Mouse (Mus musculus) thymus, postnatal 0 days (tissue): ENCODE measurements around the gene Slc9a3r2. TPM values are rescaled to one million over a fixed set of nuclear protein-coding genes. Genes with fewer than 3 reads are reported as not detected.
A peak's percentile ranks its signal among the peaks of the same experiment; 100 is the strongest.

Experiments used
- DNase-seq: peaks from one replicate; pipeline ENCODE4 v3.0.0-alpha.2; 2015; ENCODE audit warnings: low spot score
- polyA plus RNA-seq: library from polyadenylated mRNA; unstranded; fragments of >200 nt; fragmentation: Nextera tagmentation; extraction: Ambion mirVana; gene quantifications from 2 replicates; pipeline ENCODE4 v1.2.1, GENCODE M21; 2015

Slc9a3r2 gene
- polyA plus RNA-seq, 1 experiment from 2014 or later = 11.3 TPM

DNA sequence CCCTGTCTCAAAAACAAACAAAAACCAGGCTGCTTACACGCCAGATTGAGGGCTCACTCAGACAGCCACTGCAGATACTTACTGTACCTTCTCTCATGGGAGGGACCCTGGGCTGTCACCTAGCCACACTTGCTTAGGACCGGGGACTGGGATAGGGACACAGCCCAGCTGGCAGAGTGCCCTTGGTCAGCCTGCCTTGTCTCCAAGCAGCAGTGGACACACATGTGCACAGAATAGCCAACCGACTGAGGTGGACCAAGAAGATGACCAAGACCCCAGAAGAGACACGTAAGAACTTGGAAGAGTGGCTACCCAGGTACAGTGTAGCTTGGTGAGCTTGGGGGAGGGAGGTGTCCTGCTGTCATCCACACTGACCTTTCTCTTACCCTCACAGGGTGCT, 11.9 kb downstream of the Slc9a3r2 start:
- no peak for DNase-seq

DNA sequence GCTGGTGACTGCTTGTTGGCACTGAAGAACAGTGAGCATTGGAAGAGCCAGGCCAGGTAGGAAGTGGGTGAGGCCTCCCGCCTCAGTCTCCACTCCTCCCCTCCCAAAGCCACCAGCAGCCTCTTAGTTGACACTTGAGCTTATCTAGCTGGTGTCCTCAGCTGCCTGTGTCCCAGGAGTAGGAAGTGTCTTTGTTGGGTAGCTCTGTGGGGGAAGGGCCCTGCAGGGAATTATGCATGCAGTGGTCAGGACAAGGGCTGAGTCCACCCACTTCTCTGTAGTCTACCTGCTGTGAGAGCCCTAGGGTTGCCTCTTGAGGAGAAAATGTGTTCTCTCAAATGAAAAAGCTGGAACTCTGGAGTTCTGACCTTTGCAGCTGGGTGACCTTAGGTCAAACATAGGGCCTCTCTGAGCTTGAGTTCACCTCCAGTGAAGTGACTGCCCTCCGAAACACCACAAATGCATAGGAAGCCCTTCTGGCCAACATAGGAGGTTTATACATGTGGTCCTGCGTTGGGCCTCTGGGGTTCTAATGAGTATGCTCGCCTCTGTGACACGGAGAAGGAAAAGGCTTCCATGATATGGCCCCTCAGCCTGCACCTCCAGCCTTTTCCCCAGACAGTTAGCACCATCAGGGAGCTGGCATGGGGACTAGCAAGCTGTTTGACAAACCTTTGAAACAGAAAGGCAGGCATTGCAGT, 13.2 kb downstream of the Slc9a3r2 start:
- no peak for DNase-seq

DNA sequence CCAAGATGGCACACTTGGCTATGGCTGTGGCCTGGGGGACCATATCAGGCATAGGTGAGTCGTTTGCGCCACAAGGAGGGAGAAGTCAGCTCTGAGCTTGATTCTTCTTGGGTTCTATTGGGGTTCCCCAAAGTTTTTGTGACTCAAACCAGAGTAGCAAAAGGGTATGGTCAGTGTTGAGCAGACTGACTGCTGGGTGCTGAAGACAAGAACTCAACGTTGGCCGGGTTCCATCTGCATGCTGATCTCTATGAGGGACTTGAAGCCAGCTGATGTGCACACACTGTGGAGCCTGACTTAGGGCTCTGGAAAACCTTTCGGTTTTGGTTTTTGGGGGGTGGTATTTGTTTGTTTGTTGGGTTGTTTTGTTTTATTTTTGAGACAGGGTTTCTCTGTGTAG, 14.4 kb downstream of the Slc9a3r2 start:
- DNase-seq = no peak

DNA sequence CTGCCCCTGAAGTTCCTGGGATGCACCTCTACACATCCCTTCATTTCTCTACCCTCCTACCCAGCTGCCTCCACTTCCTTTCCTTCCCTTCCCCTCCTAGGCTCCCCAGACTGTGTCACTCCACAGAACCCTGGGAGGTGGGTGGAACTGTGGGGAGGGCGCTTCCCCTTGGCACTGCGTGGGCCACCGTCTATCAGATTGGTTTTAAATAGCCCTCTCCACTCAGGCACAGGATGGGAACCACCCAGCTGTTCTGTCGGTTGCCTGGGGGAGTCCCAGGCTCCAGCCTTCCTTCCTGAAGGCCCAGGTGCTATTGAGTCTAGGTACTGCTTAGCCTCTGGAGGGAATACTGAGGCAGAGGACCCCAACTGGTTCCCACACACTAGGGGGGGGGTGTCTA, 15.1 kb downstream of the Slc9a3r2 start:
- no peak for DNase-seq

- DNase-seq = no peak
These were observed 16.3 kb downstream of the Slc9a3r2 start for GRCm38 (mm10) chr17:24633831-24634230.

GRCm38 (mm10) chr17:24632813-24633449, 17.2 kb downstream of the Slc9a3r2 start:
- DNase-seq = no peak

GRCm38 (mm10) chr17:24632167-24632812, 17.8 kb downstream of the Slc9a3r2 start, which contains the start of the genes Tsc2 and Nthl1:
Gene Tsc2 (minus strand): TSS chr17:24632630.
Gene Nthl1 (plus strand): TSS chr17:24632680.
- peak; percentile 95 for DNase-seq

GRCm38 (mm10) chr17:24630072-24630471, 20.1 kb downstream of the Slc9a3r2 start:
- DNase-seq = no peak

DNA sequence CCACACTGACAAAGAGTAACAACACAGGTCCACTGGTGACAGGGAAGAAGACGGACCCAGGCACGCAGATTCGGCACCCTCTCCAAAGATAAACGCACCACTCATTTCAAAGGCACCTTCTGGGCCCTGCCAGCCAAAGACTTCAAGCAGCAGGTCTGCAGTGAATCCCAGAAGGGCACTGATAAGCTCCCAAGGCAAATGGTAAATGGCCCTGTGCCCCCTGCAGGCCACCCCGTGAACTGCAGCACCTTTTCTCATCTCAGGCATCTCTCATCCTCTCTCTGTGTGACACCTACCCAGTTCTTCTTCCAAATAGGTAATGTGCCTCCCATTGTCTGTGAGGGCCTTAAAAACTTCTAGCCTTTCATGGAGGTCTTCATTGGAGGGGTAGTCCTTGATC, 21.5 kb downstream of the Slc9a3r2 start:
- DNase-seq = peak; percentile 72

DNA sequence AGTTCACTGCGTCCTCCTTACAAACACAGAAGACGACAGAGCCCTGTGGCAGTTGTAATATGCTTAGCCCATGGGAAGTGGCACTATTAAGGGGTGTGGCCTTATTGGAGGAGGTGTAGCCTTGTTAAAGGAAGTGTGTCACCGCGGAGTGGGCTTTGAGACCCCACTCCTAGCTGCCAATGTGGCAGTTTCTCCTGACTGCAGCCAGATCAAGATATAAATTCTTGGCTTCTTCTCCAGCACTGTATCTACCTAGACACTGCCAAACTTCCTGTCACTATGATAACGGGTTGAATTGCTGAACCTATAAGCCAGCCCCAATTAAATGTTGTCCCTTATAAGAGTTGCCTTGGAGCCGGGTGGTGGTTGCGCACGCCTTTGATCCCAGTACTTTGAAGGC, 24.7 kb downstream of the Slc9a3r2 start:
- no peak for DNase-seq

GRCm38 (mm10) chr17:24617561-24618194, 32.4 kb downstream of the Slc9a3r2 start:
- DNase-seq = no peak

GRCm38 (mm10) chr17:24610711-24611110, 39.4 kb downstream of the Slc9a3r2 start:
- DNase-seq = no peak

DNA sequence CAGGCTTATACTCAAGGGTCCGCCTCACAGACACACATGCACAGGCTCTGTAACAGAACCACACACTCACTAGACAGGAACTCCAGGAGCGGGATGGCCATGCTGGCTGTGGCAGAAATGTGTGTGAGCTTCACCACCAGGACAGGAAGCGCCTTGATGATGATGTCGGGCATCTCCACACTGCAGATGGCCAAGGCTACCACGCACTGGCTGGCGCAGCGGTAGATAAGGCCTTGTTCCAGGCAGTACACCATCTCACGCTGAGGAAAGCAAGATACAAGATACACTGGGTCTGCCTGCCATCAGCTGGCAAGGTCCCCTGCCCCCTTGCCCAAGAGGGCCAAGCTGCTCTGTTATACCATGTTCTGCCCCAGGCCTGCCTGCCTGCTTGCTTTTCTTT, 41.3 kb downstream of the Slc9a3r2 start:
- no peak for DNase-seq

GRCm38 (mm10) chr17:24608370-24608769, 41.8 kb downstream of the Slc9a3r2 start:
- DNase-seq = no peak

GRCm38 (mm10) chr17:24604557-24604956, 45.6 kb downstream of the Slc9a3r2 start:
- DNase-seq = no peak

- DNase-seq = no peak
These were observed 46.2 kb downstream of the Slc9a3r2 start for GRCm38 (mm10) chr17:24603961-24604360.

GRCm38 (mm10) chr17:24600502-24600901, 49.6 kb downstream of the Slc9a3r2 start:
- no peak for DNase-seq

DNA sequence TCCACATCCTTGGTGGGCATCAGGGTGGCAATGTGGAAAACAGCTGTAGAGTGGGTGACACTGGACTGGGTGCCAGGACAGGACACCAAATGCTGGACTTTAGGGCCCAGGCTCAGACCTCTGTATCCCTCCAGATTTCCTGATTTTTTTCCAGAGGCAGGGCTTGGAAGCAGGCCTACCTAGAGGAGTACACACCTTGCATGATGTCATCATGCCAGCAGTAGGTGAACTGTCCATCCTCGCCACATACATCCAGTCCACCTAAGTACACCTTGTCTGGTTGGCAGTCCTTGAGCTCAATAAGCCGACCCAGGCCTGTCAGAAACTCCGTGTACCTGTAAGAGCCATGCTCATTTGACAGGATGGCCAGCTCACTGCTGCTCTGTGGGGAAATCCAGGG, 52.1 kb downstream of the Slc9a3r2 start:
- DNase-seq = no peak

GRCm38 (mm10) chr17:24596471-24597183, 53.5 kb downstream of the Slc9a3r2 start:
- DNase-seq = no peak

DNA sequence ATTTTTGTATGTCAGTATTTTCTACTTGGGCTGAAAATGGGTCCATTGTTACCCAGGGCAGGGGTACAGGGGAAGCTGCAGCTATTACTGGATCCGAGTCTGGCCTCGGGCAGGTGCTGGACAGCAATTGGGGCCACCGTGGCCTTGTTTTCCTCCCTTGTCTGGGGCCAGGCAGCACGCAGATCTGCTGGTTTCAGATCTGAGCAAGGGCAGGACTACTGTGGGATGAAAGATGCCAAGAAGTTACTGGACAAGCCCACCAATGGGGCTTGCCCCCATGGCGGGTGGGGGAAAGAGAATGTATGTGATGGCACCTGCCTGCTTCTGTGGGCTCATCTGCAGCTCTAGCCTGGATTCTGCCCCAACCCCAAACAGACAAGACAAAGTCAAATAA, 54.1 kb downstream of the Slc9a3r2 start:
- DNase-seq = no peak
